Mouse (Mus musculus): ENCODE measurements around the gene Gm4177. TPM values are rescaled to one million over a fixed set of nuclear protein-coding genes. Genes with fewer than 3 reads are reported as not detected.
"Not testable (repeated sequence)": the region's sequence is repeated elsewhere in the genome, so short reads cannot be mapped to it uniquely, and the experiment has no call there.

The Gm4177 gene
- total RNA-seq (2021): not detected
- long read RNA-seq, experiment 1: 0 reads
- long read RNA-seq, experiment 2: 0 reads

- DNase-seq (ENCODE audit: low spot score in 2 of 2): not testable (repeated sequence)
These were observed at the start of gene Gm4177 for GRCm38 (mm10) chr7:21796628-21797027. TSS of gene Gm4177 (minus strand) at chr7:21796728.

DNA sequence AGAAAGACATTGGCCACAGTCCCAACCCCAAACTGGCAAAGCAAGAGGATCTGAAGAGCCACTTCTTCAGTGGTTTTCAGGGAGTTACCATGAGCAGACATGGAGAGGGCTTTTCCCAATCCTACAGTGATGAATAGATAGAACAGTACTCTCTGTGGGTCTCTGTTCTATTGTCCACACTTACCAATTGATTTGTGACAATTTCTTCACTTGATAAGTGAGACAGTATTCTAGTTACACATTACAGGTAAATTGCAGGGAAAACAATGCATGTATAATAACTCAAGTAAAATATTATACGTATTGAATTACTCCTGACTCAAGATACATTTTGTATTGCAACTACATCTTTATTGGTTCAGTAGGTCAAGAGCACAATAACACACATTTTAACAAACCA is 47.6 kb upstream of the Gm4177 start, which contains the start of gene Gm5725:
TSS of gene Gm5725 (minus strand) at position 101 of the 400 bp plus-strand sequence.
- DNase-seq (ENCODE audit: low spot score in 2 of 2): not testable (repeated sequence)

GRCm38 (mm10) chr7:21832051-21832450 is 35.5 kb upstream of the Gm4177 start, which contains the start of gene Vmn1r135:
TSS of gene Vmn1r135 (plus strand) at chr7:21832351.
- not testable (repeated sequence) for DNase-seq (ENCODE audit: low spot score in 2 of 2)

- not testable (repeated sequence) for DNase-seq (ENCODE audit: low spot score in 2 of 2)
These were observed 35.2 kb downstream of the Gm4177 start, which contains the start of gene Gm4175 for GRCm38 (mm10) chr7:21761375-21761774. TSS of gene Gm4175 (minus strand) at chr7:21761475.

Other genes with a start within 250 kb of the Gm4177 start
- gene Vmn1r132, start 182.6 kb downstream of the Gm4177 start, total RNA-seq (2021): not detected
- not detected for gene Gm4175, start 35.3 kb downstream of the Gm4177 start, total RNA-seq (2021)
- gene Vmn1r135, start 35.6 kb upstream of the Gm4177 start, total RNA-seq (2021): not detected
- gene Gm5725, start 47.5 kb upstream of the Gm4177 start, total RNA-seq (2021): not detected
- gene Gm5891, start 124.6 kb upstream of the Gm4177 start, total RNA-seq (2021): not detected
- gene Vmn1r137, start 197.9 kb upstream of the Gm4177 start, total RNA-seq (2021): not detected
- gene Vmn1r138, start 232.2 kb upstream of the Gm4177 start, total RNA-seq (2021): not detected

Data from gastrocnemius, postnatal 4 days (tissue).